Mouse (Mus musculus): Measurements from ENCODE around the gene Trim2. TPM values are rescaled to one million over a fixed set of nuclear protein-coding genes. Genes with fewer than 3 reads are reported as not detected.

Trim2 gene
- polyA plus RNA-seq, 1 experiment from 2014 or later: 159 TPM

- H3K9ac ChIP-seq: no peak overlapping the region
- peak overlapping the region; percentile 41 for H3K27ac ChIP-seq
- H3K4me2 ChIP-seq: peak overlapping the region; percentile 45
- WGBS: 20% methylated on average over 8 of the region's 8 CpGs
- peak; percentile 72 for ATAC-seq (replicated peaks)
- no peaks in the 10 kb centered on the region for H3K36me3 ChIP-seq (replicated peaks)
- no peaks in the 10 kb centered on the region for H3K9me3 ChIP-seq
- peak overlapping the region; percentile 15; the same call in 1 of the 2 replicates for H3K4me3 ChIP-seq
- H3K4me1 ChIP-seq: peaks cover 5% of the 10 kb centered on the region; the same call in 1 of the 2 replicates
- H3K27me3 ChIP-seq (replicated peaks): no peaks in the 10 kb centered on the region
Observed at GRCm38 (mm10) chr3:84314651-84315191, 8.0 kb upstream of the Trim2 start.

GRCm38 (mm10) chr3:84313801-84314541 lies 7.3 kb upstream of the Trim2 start:
- 78% methylated on average over 6 of the region's 6 CpGs for WGBS
- no peak overlapping the region for H3K4me3 ChIP-seq
- no peak overlapping the region for H3K27ac ChIP-seq
- no peaks in the 10 kb centered on the region for H3K27me3 ChIP-seq (replicated peaks)
- H3K36me3 ChIP-seq (replicated peaks): no peaks in the 10 kb centered on the region
- no peak overlapping the region for H3K9ac ChIP-seq
- peak; percentile 25; the same call in 1 of the 2 replicates for ATAC-seq (replicated peaks)
- peaks cover 5% of the 10 kb centered on the region; the same call in 1 of the 2 replicates for H3K4me1 ChIP-seq
- H3K4me2 ChIP-seq: no peak overlapping the region
- no peaks in the 10 kb centered on the region for H3K9me3 ChIP-seq

GRCm38 (mm10) chr3:84313003-84313800 lies 6.5 kb upstream of the Trim2 start:
- no peak overlapping the region for H3K27ac ChIP-seq
- H3K27me3 ChIP-seq (replicated peaks): no peaks in the 10 kb centered on the region
- H3K9ac ChIP-seq: no peak overlapping the region
- H3K4me1 ChIP-seq: peaks cover 5% of the 10 kb centered on the region; the same call in 1 of the 2 replicates
- peak; percentile 70; the same call in 1 of the 2 replicates for ATAC-seq (replicated peaks)
- no peaks in the 10 kb centered on the region for H3K9me3 ChIP-seq
- no peak overlapping the region for H3K4me3 ChIP-seq
- no peaks in the 10 kb centered on the region for H3K36me3 ChIP-seq (replicated peaks)
- 52% methylated on average over 18 of the region's 18 CpGs for WGBS
- H3K4me2 ChIP-seq: peak overlapping the region; percentile 35

GRCm38 (mm10) chr3:84312326-84312725 lies 5.6 kb upstream of the Trim2 start:
- Histone ChIP-seq H3K27me3 (replicated peaks) (no peaks in the 10 kb centered on the region), H3K36me3 (replicated peaks) (no peaks in the 10 kb centered on the region), H3K4me1 (peaks cover 5% of the 10 kb centered on the region; the same call in 1 of the 2 replicates), H3K27ac (no peak overlapping the region), H3K4me3 (no peak overlapping the region), H3K4me2 (no peak overlapping the region), H3K9me3 (no peaks in the 10 kb centered on the region), H3K9ac (no peak overlapping the region)
- WGBS: 84% methylated on average over 5 of the region's 5 CpGs
- ATAC-seq (replicated peaks): no peak

- no peak overlapping the region for H3K27ac ChIP-seq
- WGBS: 78% methylated on average over 5 of the region's 5 CpGs
- H3K4me1 ChIP-seq: peaks cover 35% of the 10 kb centered on the region
- H3K9ac ChIP-seq: no peak overlapping the region
- ATAC-seq (replicated peaks): no peak
- no peak overlapping the region for H3K4me2 ChIP-seq
- no peaks in the 10 kb centered on the region for H3K27me3 ChIP-seq (replicated peaks)
- H3K4me3 ChIP-seq: no peak overlapping the region
- H3K36me3 ChIP-seq (replicated peaks): no peaks in the 10 kb centered on the region
- H3K9me3 ChIP-seq: no peaks in the 10 kb centered on the region
Observed at GRCm38 (mm10) chr3:84307516-84307915, 839 bp upstream of the Trim2 start.

- Histone ChIP-seq H3K4me1 (peaks cover 47% of the 10 kb centered on the region), H3K9me3 (no peaks in the 10 kb centered on the region), H3K27ac (peak overlapping the region; percentile 83), H3K9ac (peak overlapping the region; percentile 25; the same call in 1 of the 2 replicates), H3K4me2 (peak overlapping the region; percentile 66), H3K27me3 (replicated peaks) (no peaks in the 10 kb centered on the region), H3K4me3 (peak overlapping the region; percentile 48), H3K36me3 (replicated peaks) (no peaks in the 10 kb centered on the region)
- peak; percentile 30 for ATAC-seq (replicated peaks)
- WGBS: 11% methylated on average over 15 of the region's 15 CpGs
Observed at GRCm38 (mm10) chr3:84305722-84306510, 761 bp downstream of the Trim2 start.

- Histone ChIP-seq H3K27ac (peak overlapping the region; percentile 83), H3K4me3 (peak overlapping the region; percentile 48), H3K36me3 (replicated peaks) (no peaks in the 10 kb centered on the region), H3K4me1 (peaks cover 47% of the 10 kb centered on the region), H3K9me3 (no peaks in the 10 kb centered on the region), H3K27me3 (replicated peaks) (no peaks in the 10 kb centered on the region), H3K9ac (peak overlapping the region; percentile 50), H3K4me2 (peak overlapping the region; percentile 66)
- under 1% methylated on average over 28 of the region's 28 CpGs for WGBS
- peak; percentile 94 for ATAC-seq (replicated peaks)
Observed at GRCm38 (mm10) chr3:84305010-84305692, 1.5 kb downstream of the Trim2 start.

- H3K9ac ChIP-seq: peak overlapping the region; percentile 50
- H3K4me3 ChIP-seq: peak overlapping the region; percentile 48
- under 1% methylated on average over 32 of the region's 32 CpGs for WGBS
- H3K4me1 ChIP-seq: peaks cover 47% of the 10 kb centered on the region
- peak; percentile 70 for ATAC-seq (replicated peaks)
- peak overlapping the region; percentile 66 for H3K4me2 ChIP-seq
- H3K27me3 ChIP-seq (replicated peaks): no peaks in the 10 kb centered on the region
- H3K27ac ChIP-seq: peak overlapping the region; percentile 83
- no peaks in the 10 kb centered on the region for H3K36me3 ChIP-seq (replicated peaks)
- no peaks in the 10 kb centered on the region for H3K9me3 ChIP-seq
Observed at GRCm38 (mm10) chr3:84304339-84305009, 2.2 kb downstream of the Trim2 start.

GRCm38 (mm10) chr3:84303395-84303949 lies 3.2 kb downstream of the Trim2 start:
- Histone ChIP-seq H3K4me2 (peak overlapping the region; percentile 66), H3K36me3 (replicated peaks) (no peaks in the 10 kb centered on the region), H3K9me3 (no peaks in the 10 kb centered on the region), H3K27me3 (replicated peaks) (no peaks in the 10 kb centered on the region), H3K4me1 (peaks cover 47% of the 10 kb centered on the region), H3K27ac (peak overlapping the region; percentile 83), H3K9ac (peak overlapping the region; percentile 50), H3K4me3 (peak overlapping the region; percentile 48)
- no peak for ATAC-seq (replicated peaks)
- 33% methylated on average over 8 of the region's 8 CpGs for WGBS

- H3K9ac ChIP-seq: no peak overlapping the region
- no peak for ATAC-seq (replicated peaks)
Observed at GRCm38 (mm10) chr3:84302273-84302672, 4.4 kb downstream of the Trim2 start.

More at GRCm38 (mm10) chr3:84302273-84302672, 4.4 kb downstream of the Trim2 start:
- Histone ChIP-seq H3K36me3 (replicated peaks) (no peaks in the 10 kb centered on the region), H3K27me3 (replicated peaks) (no peaks in the 10 kb centered on the region), H3K4me3 (peak overlapping the region; percentile 48), H3K27ac (peak overlapping the region; percentile 24; the same call in 1 of the 2 replicates), H3K4me1 (peaks cover 47% of the 10 kb centered on the region), H3K9me3 (no peaks in the 10 kb centered on the region), H3K4me2 (peak overlapping the region; percentile 66)
- WGBS: 11% methylated on average over 4 of the region's 4 CpGs
